Mouse (Mus musculus) hindbrain, embryonic 15.5 days (tissue): Measurements from ENCODE around the gene 1700011M02Rik. TPM values are rescaled to one million over a fixed set of nuclear protein-coding genes. Genes with fewer than 3 reads are reported as not detected.
"Not testable (repeated sequence)": the region's sequence is repeated elsewhere in the genome, so short reads cannot be mapped to it uniquely, and the experiment has no call there.

ENCODE experiments used
- ATAC-seq: fragments of 200-750 bp; cut with Nextera tagmentation; 2 replicates; pipeline ENCODE4 v1.8.0; 2017; ENCODE audit warnings: low read depth, moderate number of reproducible peaks, moderate TSS enrichment; ENCODE audit not compliant: low FRiP score
- H3K27ac ChIP-seq: fragments of 300-500 bp; sonication (generic); replicated peaks from 2 replicates; pipeline ENCODE4 v1.5.1; 2015; ENCODE audit warnings: mild to moderate bottlenecking, inconsistent platforms
- H3K27me3 ChIP-seq: fragments of 300-500 bp; sonication (generic); 2 replicates; pipeline ENCODE4 v1.6.1; 2015; ENCODE audit warnings: control low read depth, inconsistent platforms
- H3K36me3 ChIP-seq: fragments of 300-500 bp; sonication (generic); 2 replicates; pipeline ENCODE4 v1.6.1; 2015; ENCODE audit warnings: control low read depth, inconsistent platforms
- H3K4me1 ChIP-seq: fragments of 300-500 bp; sonication (generic); replicated peaks from 2 replicates; pipeline ENCODE4 v1.6.1; 2015; ENCODE audit warnings: control low read depth, inconsistent platforms
- H3K4me2 ChIP-seq: fragments of 300-500 bp; sonication (generic); 2 replicates; pipeline ENCODE4 v1.6.1; 2015; ENCODE audit warnings: moderate library complexity, mild to moderate bottlenecking, inconsistent platforms
- H3K4me3 ChIP-seq: fragments of 300-500 bp; sonication (generic); 2 replicates; pipeline ENCODE4 v1.5.1; 2015; ENCODE audit warnings: mild to moderate bottlenecking, inconsistent platforms
- H3K9ac ChIP-seq: fragments of 300-500 bp; sonication (generic); 2 replicates; pipeline ENCODE4 v1.6.1; 2015; ENCODE audit warnings: inconsistent platforms
- H3K9me3 ChIP-seq: fragments of 300-500 bp; sonication (generic); 2 replicates; pipeline ENCODE4 v1.6.1; 2016; ENCODE audit warnings: control low read depth, inconsistent platforms
- WGBS: fragments of 180-500 bp; shearing (Covaris S2); methylation state at CpG from one replicate; pipeline ENCODE4 v1.1.7; 2015; 5-methylcytosine and 5-hydroxymethylcytosine counted together
- polyA plus RNA-seq: library from polyadenylated mRNA; unstranded; fragments of >200 nt; fragmentation: Nextera tagmentation; extraction: Ambion mirVana; gene quantifications from 2 replicates; pipeline ENCODE4 v1.2.1, GENCODE M21; 2015

The 1700011M02Rik gene
- polyA plus RNA-seq, result not detected in 2 replicates

DNA sequence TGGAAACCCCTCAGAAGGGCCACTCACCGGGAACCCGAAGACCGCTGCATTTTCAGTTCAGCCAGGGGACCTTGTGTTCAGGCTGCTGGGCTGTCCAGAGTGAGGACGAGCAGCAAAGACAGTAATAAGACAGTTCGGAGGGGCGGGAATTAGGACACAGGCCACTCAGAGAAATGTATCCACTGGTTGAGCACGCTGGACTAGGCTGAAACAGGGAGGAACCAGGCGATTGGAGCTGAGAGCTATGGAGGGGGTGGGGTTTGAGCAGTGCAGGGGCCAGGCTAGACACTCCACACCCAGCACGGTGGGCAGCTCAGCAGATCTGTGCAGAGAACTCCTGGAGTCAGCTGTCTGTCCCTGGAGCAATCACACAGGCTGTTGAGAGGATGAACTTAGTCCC is at the start of gene 1700011M02Rik, which contains the start of gene Dmrtc1a:
TSS of gene 1700011M02Rik (plus strand) at position 319 of the 400 bp plus-strand sequence.
TSS of gene Dmrtc1a (minus strand) at position 101 of the 400 bp plus-strand sequence.
- H3K9me3 ChIP-seq, H3K4me2 ChIP-seq, H3K9ac ChIP-seq, H3K27me3 ChIP-seq, H3K4me3 ChIP-seq, ATAC-seq, H3K36me3 ChIP-seq, H3K27ac ChIP-seq, H3K4me1 ChIP-seq: not testable (repeated sequence)
- WGBS, result 87% methylated on average over 8 of the region's 9 CpGs

DNA sequence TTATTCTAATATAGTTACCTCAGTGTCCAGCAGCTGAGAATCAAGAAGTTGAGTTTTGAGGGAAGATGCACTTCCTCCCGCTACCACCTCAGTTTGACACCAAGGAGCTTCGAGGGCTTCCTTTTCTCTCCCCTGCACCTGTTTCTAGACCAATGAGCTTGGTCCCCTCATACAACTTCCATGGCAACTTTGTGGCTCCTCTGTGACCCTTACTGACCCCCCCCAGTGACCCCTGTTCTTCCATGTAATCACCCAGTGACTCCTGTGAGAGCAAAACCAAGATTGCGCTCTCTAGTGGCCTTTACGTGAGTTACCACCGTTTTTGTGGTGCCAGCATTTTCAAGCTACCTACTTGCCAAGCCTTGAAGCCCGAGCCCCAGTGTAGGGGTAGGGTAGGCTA is 40.8 kb upstream of the 1700011M02Rik start, which contains the start of gene 1700031F05Rik:
TSS of gene 1700031F05Rik (minus strand) at position 101 of the 400 bp plus-strand sequence.
- 90% methylated on average over 6 of the region's 6 CpGs for WGBS

GRCm38 (mm10) chrX:102914823-102915222 is 6.1 kb downstream of the 1700011M02Rik start:
- not testable (repeated sequence) for H3K4me3 ChIP-seq, H3K27ac ChIP-seq, H3K27me3 ChIP-seq, H3K4me1 ChIP-seq, H3K9me3 ChIP-seq, ATAC-seq, H3K9ac ChIP-seq, H3K36me3 ChIP-seq, H3K4me2 ChIP-seq
- WGBS, result 71% methylated on average over 1 of the region's 1 CpGs

More for the DNA sequence above, 40.8 kb upstream of the 1700011M02Rik start, which contains the start of gene 1700031F05Rik:
- Histone ChIP-seq H3K9me3 (no peaks in the 10 kb centered on the region), H3K4me1 (no peaks in the 10 kb centered on the region), H3K27me3 (no peaks in the 10 kb centered on the region), H3K27ac (no peak within 1 kb of the TSS), H3K36me3 (no peaks in the 10 kb centered on the region), H3K4me2 (no peak within 1 kb of the TSS), H3K9ac (no peak within 1 kb of the TSS), H3K4me3 (no peak within 1 kb of the TSS)
- ATAC-seq, result no peak

GRCm38 (mm10) chrX:102926707-102927106 is 18.0 kb downstream of the 1700011M02Rik start:
- WGBS, result 37% methylated on average over 4 of the region's 4 CpGs
- ATAC-seq, result peak; percentile 75; the same call in 1 of the 2 replicates

DNA sequence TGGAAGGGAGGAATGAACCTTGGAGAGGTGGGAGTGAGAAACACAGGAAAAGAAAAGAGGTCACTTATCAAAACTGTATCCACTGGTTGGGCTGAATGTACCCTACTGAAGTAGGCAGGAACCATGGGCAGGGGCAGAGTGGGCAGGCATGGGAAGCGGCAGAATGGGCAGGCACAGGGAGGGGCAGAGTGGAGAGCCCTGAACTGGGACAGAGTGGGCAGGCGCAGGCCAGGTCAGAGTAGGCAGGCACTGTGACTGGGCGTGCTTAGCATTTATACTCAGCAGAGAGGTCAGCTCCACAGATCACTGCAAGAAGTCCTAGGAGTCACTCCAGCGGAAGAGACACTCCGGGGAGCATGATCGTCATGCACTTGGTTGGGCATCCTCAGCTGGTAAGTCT is 19.4 kb downstream of the 1700011M02Rik start, which contains the start of gene 1700018G05Rik:
TSS of gene 1700018G05Rik (plus strand) at position 301 of the 400 bp plus-strand sequence.
- H3K36me3 ChIP-seq, H3K4me2 ChIP-seq, H3K9ac ChIP-seq, H3K4me1 ChIP-seq, ATAC-seq, H3K27ac ChIP-seq, H3K9me3 ChIP-seq, H3K27me3 ChIP-seq, H3K4me3 ChIP-seq: not testable (repeated sequence)
- WGBS, result 91% methylated on average over 6 of the region's 6 CpGs

More at GRCm38 (mm10) chrX:102926707-102927106, 18.0 kb downstream of the 1700011M02Rik start:
- H3K36me3 ChIP-seq, H3K4me2 ChIP-seq, H3K9me3 ChIP-seq, H3K27ac ChIP-seq, H3K4me1 ChIP-seq, H3K4me3 ChIP-seq, H3K27me3 ChIP-seq, H3K9ac ChIP-seq: not testable (repeated sequence)

DNA sequence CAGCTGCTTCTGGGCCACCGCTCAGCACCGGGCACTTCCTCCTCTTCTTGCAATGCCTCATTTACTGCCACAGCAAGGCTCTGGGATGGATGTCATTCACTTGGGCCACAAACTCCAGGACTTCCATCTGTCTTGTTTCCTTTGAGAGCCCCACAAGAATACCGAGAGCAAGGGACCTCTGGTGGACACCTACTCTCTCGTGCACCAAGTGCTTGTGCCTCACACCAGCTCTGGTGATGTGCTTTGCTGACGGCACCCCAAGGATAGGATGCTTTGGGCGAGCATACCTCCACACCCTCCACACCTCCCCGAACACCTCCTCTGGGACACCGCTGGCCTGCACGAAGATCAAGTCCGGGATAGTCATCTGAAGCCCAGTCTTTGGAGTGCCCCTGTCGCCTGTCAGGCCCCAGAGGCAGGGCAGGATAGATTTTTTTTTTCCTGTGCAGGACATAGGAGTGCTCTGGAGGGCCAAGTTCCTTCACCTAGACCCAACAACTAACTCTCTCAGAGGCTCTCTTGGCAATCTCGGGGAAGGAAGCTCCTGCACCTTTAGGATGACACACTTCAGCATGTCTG is 24.4 kb downstream of the 1700011M02Rik start:
- no peak for ATAC-seq
- peak overlapping the region; percentile 66 for H3K9ac ChIP-seq
- H3K4me3 ChIP-seq, result peak overlapping the region; percentile 62
- no peaks in the 10 kb centered on the region for H3K4me1 ChIP-seq
- no peaks in the 10 kb centered on the region for H3K9me3 ChIP-seq
- 0 out of 2 replicates have a peak, but pooled peaks cover 3% of the 10 kb centered on the region for H3K27me3 ChIP-seq
- peak overlapping the region; percentile 66 for H3K4me2 ChIP-seq
- H3K36me3 ChIP-seq, result no peaks in the 10 kb centered on the region
- 42% methylated on average over 12 of the region's 12 CpGs for WGBS
- no peak overlapping the region for H3K27ac ChIP-seq

GRCm38 (mm10) chrX:102933571-102934394 is 25.1 kb downstream of the 1700011M02Rik start:
- Histone ChIP-seq H3K9me3 (no peaks in the 10 kb centered on the region), H3K4me1 (no peaks in the 10 kb centered on the region), H3K36me3 (no peaks in the 10 kb centered on the region), H3K4me3 (peak overlapping the region; percentile 62), H3K27ac (peak overlapping the region; percentile 61), H3K4me2 (peak overlapping the region; percentile 66), H3K9ac (peak overlapping the region; percentile 66), H3K27me3 (0 out of 2 replicates have a peak, but pooled peaks cover 3% of the 10 kb centered on the region)
- WGBS, result 15% methylated on average over 55 of the region's 68 CpGs
- ATAC-seq, result peak; percentile 79

GRCm38 (mm10) chrX:102934395-102934764 is 25.7 kb downstream of the 1700011M02Rik start:
- no peak; the same call in none of the 2 replicates for ATAC-seq
- no peaks in the 10 kb centered on the region for H3K36me3 ChIP-seq
- H3K9me3 ChIP-seq, result no peaks in the 10 kb centered on the region
- 61% methylated on average over 8 of the region's 8 CpGs for WGBS
- H3K4me1 ChIP-seq, result no peaks in the 10 kb centered on the region
- peak overlapping the region; percentile 62 for H3K4me3 ChIP-seq
- peak overlapping the region; percentile 66 for H3K9ac ChIP-seq
- no peak overlapping the region for H3K27ac ChIP-seq
- 0 out of 2 replicates have a peak, but pooled peaks cover 3% of the 10 kb centered on the region for H3K27me3 ChIP-seq
- H3K4me2 ChIP-seq, result peak overlapping the region; percentile 66

DNA sequence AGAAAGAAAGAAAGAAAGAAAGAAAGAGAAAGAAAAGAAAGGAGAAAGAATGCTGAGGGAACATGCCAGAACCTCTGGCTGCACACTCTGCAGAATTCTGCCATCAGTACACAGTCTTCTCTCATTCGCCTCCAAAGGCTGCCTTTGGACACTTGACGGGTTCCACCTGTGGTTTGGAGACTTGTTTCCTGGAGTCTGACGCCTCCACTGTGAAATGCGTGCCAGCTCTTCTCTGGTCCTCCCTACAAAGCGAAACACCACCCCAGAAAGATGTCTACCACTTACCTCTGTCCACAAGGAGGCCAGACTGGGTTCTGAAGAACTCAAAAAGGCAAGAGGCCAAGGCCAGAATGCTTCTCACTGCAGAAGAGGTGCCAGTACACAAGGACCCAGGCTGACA is 28.0 kb downstream of the 1700011M02Rik start:
- WGBS, result 78% methylated on average over 5 of the region's 5 CpGs
- Histone ChIP-seq H3K9ac (no peak overlapping the region), H3K9me3 (no peaks in the 10 kb centered on the region), H3K4me2 (no peak overlapping the region), H3K27ac (no peak overlapping the region), H3K4me1 (no peaks in the 10 kb centered on the region), H3K27me3 (0 out of 2 replicates have a peak, but pooled peaks cover 3% of the 10 kb centered on the region), H3K4me3 (no peak overlapping the region), H3K36me3 (no peaks in the 10 kb centered on the region)
- ATAC-seq, result no peak

DNA sequence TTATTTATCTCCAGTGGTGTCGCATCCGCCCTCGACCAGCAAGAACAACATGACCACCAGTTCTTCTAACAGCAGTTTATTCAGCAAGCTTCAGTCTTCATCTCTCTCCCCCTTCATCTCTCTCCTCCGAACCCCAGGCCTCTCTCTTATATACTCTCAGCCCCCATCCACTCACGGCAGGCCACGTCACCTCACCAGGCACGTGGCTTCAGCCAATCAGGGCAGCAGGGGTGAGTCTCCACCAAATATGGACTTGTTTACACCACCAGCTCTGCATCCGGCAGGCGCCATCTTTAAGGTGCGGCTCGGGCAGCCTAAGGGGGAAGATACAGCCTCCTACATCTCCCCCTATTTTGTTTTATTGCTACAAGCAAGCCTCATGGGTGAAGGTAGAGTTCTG is 41.4 kb downstream of the 1700011M02Rik start:
- H3K4me3 ChIP-seq, H3K9me3 ChIP-seq, H3K4me1 ChIP-seq, H3K27ac ChIP-seq, H3K9ac ChIP-seq, H3K27me3 ChIP-seq, H3K36me3 ChIP-seq, ATAC-seq, H3K4me2 ChIP-seq: not testable (repeated sequence)
- 92% methylated on average over 11 of the region's 11 CpGs for WGBS

DNA sequence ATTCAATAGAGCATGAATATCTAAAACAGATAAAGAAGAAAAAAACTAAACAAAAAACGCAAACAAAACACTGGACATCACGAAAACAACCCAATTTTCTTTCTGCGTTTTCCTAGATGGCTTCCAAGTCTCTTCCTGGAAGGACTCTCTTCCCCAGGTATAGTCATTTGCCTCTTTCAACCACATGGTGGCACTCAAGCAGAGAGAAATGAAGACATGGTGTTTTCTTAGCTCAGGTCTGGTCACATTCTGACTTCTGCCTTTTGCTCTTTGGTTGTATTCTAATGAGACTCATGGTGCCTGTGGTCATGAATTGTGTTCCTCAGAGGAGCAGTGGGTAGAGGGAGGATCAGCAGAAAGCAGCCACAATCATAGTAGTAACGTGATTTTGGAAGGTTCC is 50.2 kb downstream of the 1700011M02Rik start:
- ATAC-seq, result no peak
- Histone ChIP-seq H3K4me1 (no peaks in the 10 kb centered on the region), H3K27ac (no peak overlapping the region), H3K9me3 (no peaks in the 10 kb centered on the region), H3K4me2 (no peak overlapping the region), H3K36me3 (no peaks in the 10 kb centered on the region), H3K9ac (no peak overlapping the region), H3K4me3 (no peak overlapping the region), H3K27me3 (no peaks in the 10 kb centered on the region; the same call in 1 of the 2 replicates)
- 45% methylated on average over 4 of the region's 4 CpGs for WGBS
